Mouse (Mus musculus): ENCODE results near the gene Hdac9. TPM values are rescaled to one million over a fixed set of nuclear protein-coding genes. Genes with fewer than 3 reads are reported as not detected.

The Hdac9 gene
- total and polyA plus RNA-seq, 2 experiments from 2014 or later, result 15.6 to 15.7 TPM

DNA sequence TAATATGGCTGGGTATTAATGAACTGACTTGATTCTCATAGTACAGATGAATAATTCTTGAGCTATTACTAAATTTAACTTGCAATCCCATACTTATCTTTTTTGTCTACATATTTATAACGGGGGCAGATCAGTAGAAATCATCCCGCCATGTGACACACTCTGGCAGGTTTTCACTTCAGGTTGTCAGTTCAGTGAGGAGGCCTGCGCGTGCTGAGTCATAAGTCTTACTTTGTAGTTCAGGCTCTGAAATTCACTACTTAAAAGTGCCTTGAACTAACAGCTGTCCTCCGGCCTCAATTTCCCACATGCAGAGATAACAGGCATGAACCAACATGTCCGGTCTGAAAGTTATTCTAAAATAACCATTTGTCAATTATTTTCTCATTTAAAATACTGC is 239.8 kb downstream of the Hdac9 start:
- WGBS, result 76% methylated on average over 6 of the region's 6 CpGs
- Histone ChIP-seq H3K27me3 (ENCODE audit: control insufficient read depth, insufficient read depth, low read length) (no peaks in the 10 kb centered on the region), H3K36me3 (replicated peaks; ENCODE audit: control insufficient read depth, insufficient read depth, low read length) (no peaks in the 10 kb centered on the region), H3K9ac (replicated peaks; ENCODE audit: low read depth, low read length) (no peak overlapping the region), H3K4me1 (ENCODE audit: control insufficient read depth, insufficient read depth) (no peaks in the 10 kb centered on the region), H3K9me3 (replicated peaks; ENCODE audit: control insufficient read depth, low read length) (no peaks in the 10 kb centered on the region), H3K4me3 (ENCODE audit: low read depth, low read length) (no peak overlapping the region), H3K27ac (ENCODE audit: low read depth) (no peak overlapping the region), H3K4me2 (ENCODE audit: low read depth, low read length) (no peak overlapping the region)
- ATAC-seq (ENCODE audit: insufficient read depth, low read depth), result no peak
- no peak for TF ChIP-seq CTCF (IDR thresholded peaks at IDR 0.05; ENCODE audit: low read depth)
- TF ChIP-seq EP300 (IDR thresholded peaks at IDR 0.05; ENCODE audit: low read depth), result no peak
- DNase-seq (ENCODE audit: low spot score), result no peak

GRCm38 (mm10) chr12:34674235-34674634 is 242.7 kb downstream of the Hdac9 start:
- Histone ChIP-seq H3K4me3 (ENCODE audit: low read depth, low read length) (no peak overlapping the region), H3K9ac (replicated peaks; ENCODE audit: low read depth, low read length) (no peak overlapping the region), H3K4me2 (ENCODE audit: low read depth, low read length) (no peak overlapping the region), H3K27me3 (ENCODE audit: control insufficient read depth, insufficient read depth, low read length) (no peaks in the 10 kb centered on the region), H3K36me3 (replicated peaks; ENCODE audit: control insufficient read depth, insufficient read depth, low read length) (no peaks in the 10 kb centered on the region), H3K27ac (ENCODE audit: low read depth) (no peak overlapping the region), H3K9me3 (replicated peaks; ENCODE audit: control insufficient read depth, low read length) (no peaks in the 10 kb centered on the region), H3K4me1 (ENCODE audit: control insufficient read depth, insufficient read depth) (no peaks in the 10 kb centered on the region)
- ATAC-seq (ENCODE audit: insufficient read depth, low read depth) (no peak), DNase-seq (ENCODE audit: low spot score) (no peak)
- 31% methylated on average over 2 of the region's 2 CpGs for WGBS
- TF ChIP-seq CTCF (IDR thresholded peaks at IDR 0.05; ENCODE audit: low read depth) (no peak), EP300 (IDR thresholded peaks at IDR 0.05; ENCODE audit: low read depth) (no peak)

DNA sequence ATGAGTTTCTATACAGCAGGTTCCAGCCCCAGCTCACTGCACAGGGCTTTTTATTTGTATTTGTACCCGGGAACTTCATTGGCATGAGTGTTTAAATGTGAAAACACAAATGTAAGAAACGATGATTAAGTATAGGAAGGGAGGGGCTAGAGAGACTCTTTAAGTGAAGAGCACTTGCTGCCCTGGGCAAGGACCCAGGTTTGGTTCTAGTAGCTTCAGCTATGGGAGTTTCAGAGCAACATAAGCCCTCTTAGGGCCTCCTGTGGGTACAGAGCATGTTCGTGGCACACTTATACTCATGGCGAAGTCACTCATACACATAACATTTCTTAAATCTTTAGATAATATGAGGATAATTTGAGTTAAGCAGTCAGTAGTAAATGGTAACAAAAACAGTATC is 243.4 kb downstream of the Hdac9 start:
- Histone ChIP-seq H3K27ac (ENCODE audit: low read depth) (no peak overlapping the region), H3K9me3 (replicated peaks; ENCODE audit: control insufficient read depth, low read length) (no peaks in the 10 kb centered on the region), H3K4me2 (ENCODE audit: low read depth, low read length) (no peak overlapping the region), H3K36me3 (replicated peaks; ENCODE audit: control insufficient read depth, insufficient read depth, low read length) (no peaks in the 10 kb centered on the region), H3K4me3 (ENCODE audit: low read depth, low read length) (no peak overlapping the region), H3K4me1 (ENCODE audit: control insufficient read depth, insufficient read depth) (no peaks in the 10 kb centered on the region), H3K27me3 (ENCODE audit: control insufficient read depth, insufficient read depth, low read length) (no peaks in the 10 kb centered on the region), H3K9ac (replicated peaks; ENCODE audit: low read depth, low read length) (no peak overlapping the region)
- WGBS, result 82% methylated on average over 4 of the region's 4 CpGs
- ATAC-seq (ENCODE audit: insufficient read depth, low read depth), result no peak
- DNase-seq (ENCODE audit: low spot score), result no peak
- TF ChIP-seq EP300 (IDR thresholded peaks at IDR 0.05; ENCODE audit: low read depth) (no peak), CTCF (IDR thresholded peaks at IDR 0.05; ENCODE audit: low read depth) (no peak)

DNA sequence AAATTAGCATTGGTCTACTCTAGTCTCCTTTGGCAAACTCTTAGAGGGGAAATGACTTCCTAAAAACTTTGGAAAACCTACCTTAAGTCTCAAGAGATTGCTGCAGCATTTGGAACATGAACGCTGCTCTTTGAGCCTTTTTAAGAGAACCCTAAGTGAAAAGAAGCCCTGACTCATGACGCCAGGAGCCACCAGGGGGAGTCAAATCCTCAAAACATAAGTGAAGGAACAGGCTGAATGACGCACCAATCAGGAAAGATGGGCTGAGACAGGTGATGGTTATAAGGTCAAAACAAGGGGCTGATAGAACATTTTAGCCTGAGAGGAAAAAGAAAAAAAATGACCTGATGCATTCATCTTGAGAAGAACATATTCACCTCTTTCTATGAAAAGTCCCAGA is 252.1 kb downstream of the Hdac9 start:
- 4% methylated on average over 3 of the region's 3 CpGs for WGBS
- H3K36me3 ChIP-seq (replicated peaks; ENCODE audit: control insufficient read depth, insufficient read depth, low read length), result no peaks in the 10 kb centered on the region
- DNase-seq (ENCODE audit: low spot score) (peak; percentile 40), ATAC-seq (ENCODE audit: insufficient read depth, low read depth) (no peak)
- H3K4me3 ChIP-seq (ENCODE audit: low read depth, low read length), result no peak overlapping the region
- no peaks in the 10 kb centered on the region for H3K4me1 ChIP-seq (ENCODE audit: control insufficient read depth, insufficient read depth)
- H3K9me3 ChIP-seq (replicated peaks; ENCODE audit: control insufficient read depth, low read length), result no peaks in the 10 kb centered on the region
- no peaks in the 10 kb centered on the region for H3K27me3 ChIP-seq (ENCODE audit: control insufficient read depth, insufficient read depth, low read length)
- no peak overlapping the region for H3K4me2 ChIP-seq (ENCODE audit: low read depth, low read length)
- H3K9ac ChIP-seq (replicated peaks; ENCODE audit: low read depth, low read length), result no peak overlapping the region
- TF ChIP-seq CTCF (IDR thresholded peaks at IDR 0.05; ENCODE audit: low read depth) (peak; percentile 89), EP300 (IDR thresholded peaks at IDR 0.05; ENCODE audit: low read depth) (no peak)
- no peak overlapping the region for H3K27ac ChIP-seq (ENCODE audit: low read depth)

DNA sequence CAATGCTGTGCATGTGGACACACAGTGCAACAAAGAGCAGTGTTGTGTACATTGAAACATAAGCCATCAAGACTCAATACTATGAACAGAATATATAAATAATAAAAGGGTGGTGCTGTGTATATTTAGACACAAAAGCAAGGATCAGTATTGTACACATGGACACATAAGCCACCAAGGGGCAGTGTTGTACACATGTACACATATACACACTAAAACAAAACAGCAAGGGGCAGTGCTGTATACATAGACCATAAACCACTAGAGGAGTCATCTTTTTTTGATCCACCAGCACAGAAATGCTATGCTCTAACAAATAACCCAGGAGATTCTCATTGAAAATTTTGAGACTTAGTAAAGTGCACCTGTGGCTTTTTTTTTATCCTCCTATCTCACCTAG is 255.5 kb downstream of the Hdac9 start:
- Histone ChIP-seq H3K36me3 (replicated peaks; ENCODE audit: control insufficient read depth, insufficient read depth, low read length) (no peaks in the 10 kb centered on the region), H3K4me3 (ENCODE audit: low read depth, low read length) (no peak overlapping the region), H3K27me3 (ENCODE audit: control insufficient read depth, insufficient read depth, low read length) (no peaks in the 10 kb centered on the region), H3K9me3 (replicated peaks; ENCODE audit: control insufficient read depth, low read length) (no peaks in the 10 kb centered on the region), H3K4me2 (ENCODE audit: low read depth, low read length) (no peak overlapping the region), H3K4me1 (ENCODE audit: control insufficient read depth, insufficient read depth) (no peaks in the 10 kb centered on the region), H3K27ac (ENCODE audit: low read depth) (no peak overlapping the region), H3K9ac (replicated peaks; ENCODE audit: low read depth, low read length) (no peak overlapping the region)
- no peak for TF ChIP-seq EP300 (IDR thresholded peaks at IDR 0.05; ENCODE audit: low read depth)
- peak; percentile 39 for TF ChIP-seq CTCF (IDR thresholded peaks at IDR 0.05; ENCODE audit: low read depth)
- DNase-seq (ENCODE audit: low spot score) (no peak), ATAC-seq (ENCODE audit: insufficient read depth, low read depth) (no peak)

DNA sequence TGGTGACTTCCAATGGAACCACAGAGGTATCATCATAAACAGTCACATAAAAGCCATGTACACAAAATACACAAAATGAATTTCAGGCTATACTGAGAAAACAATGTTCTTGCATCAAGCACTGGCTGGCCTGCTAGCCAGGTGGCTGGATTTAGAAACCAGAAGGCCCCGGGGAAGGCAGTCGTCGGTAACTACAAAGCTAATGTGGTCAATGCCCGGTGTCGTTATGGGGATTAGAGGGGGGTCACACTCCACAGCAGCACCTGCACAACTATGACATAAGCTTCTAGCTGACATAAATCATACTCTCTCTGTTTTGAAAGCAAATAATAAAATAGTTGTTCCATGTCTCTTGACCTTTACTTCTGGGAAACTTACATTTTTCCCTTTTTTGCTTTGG is 256.9 kb downstream of the Hdac9 start:
- Histone ChIP-seq H3K4me3 (ENCODE audit: low read depth, low read length) (no peak overlapping the region), H3K36me3 (replicated peaks; ENCODE audit: control insufficient read depth, insufficient read depth, low read length) (no peaks in the 10 kb centered on the region), H3K9me3 (replicated peaks; ENCODE audit: control insufficient read depth, low read length) (no peaks in the 10 kb centered on the region), H3K4me1 (ENCODE audit: control insufficient read depth, insufficient read depth) (no peaks in the 10 kb centered on the region), H3K4me2 (ENCODE audit: low read depth, low read length) (no peak overlapping the region), H3K27me3 (ENCODE audit: control insufficient read depth, insufficient read depth, low read length) (no peaks in the 10 kb centered on the region), H3K27ac (ENCODE audit: low read depth) (no peak overlapping the region), H3K9ac (replicated peaks; ENCODE audit: low read depth, low read length) (no peak overlapping the region)
- WGBS, result 61% methylated on average over 5 of the region's 5 CpGs
- ATAC-seq (ENCODE audit: insufficient read depth, low read depth), result no peak
- no peak for TF ChIP-seq EP300 (IDR thresholded peaks at IDR 0.05; ENCODE audit: low read depth)
- TF ChIP-seq CTCF (IDR thresholded peaks at IDR 0.05; ENCODE audit: low read depth), result no peak
- no peak for DNase-seq (ENCODE audit: low spot score)
